Mouse (Mus musculus) heart, adult 2 months (tissue): ENCODE results near the gene Fus.

ENCODE experiments used
- CTCF ChIP-seq: fragments of 200-600 bp; IDR thresholded peaks from 2 replicates; pipeline ENCODE4 v1.8.1; 2022; ENCODE audit warnings: antibody characterized with exemption, mild to moderate bottlenecking, moderate library complexity
- EP300 ChIP-seq: fragments of 200-500 bp; IDR thresholded peaks from 2 replicates; pipeline ENCODE4 v1.6.1; 2011; ENCODE audit warnings: low read depth, low read length, control low read depth; ENCODE audit not compliant: insufficient read depth
- POLR2A ChIP-seq: fragments of 200-500 bp; IDR thresholded peaks from 2 replicates; pipeline ENCODE4 v1.6.1; 2011; ENCODE audit warnings: mild to moderate bottlenecking, low read depth, low read length, control low read depth; ENCODE audit not compliant: insufficient read depth

- TF ChIP-seq CTCF (no peak), POLR2A (no peak), EP300 (no peak)
These were observed 13.3 kb downstream of the Fus start for GRCm38 (mm10) chr7:127980606-127981005.
